Mouse (Mus musculus): ENCODE measurements around the gene P2rx7. TPM values are rescaled to one million over a fixed set of nuclear protein-coding genes. Genes with fewer than 3 reads are reported as not detected.

Gene P2rx7
- polyA plus RNA-seq, 1 experiment from 2014 or later = 6.7 TPM

- WGBS = 85% methylated on average over 13 of the region's 13 CpGs
- no peak for ATAC-seq
- H3K9me3 ChIP-seq (ENCODE audit: low read length) = no peaks in the 10 kb centered on the region
Observed at GRCm38 (mm10) chr5:122725453-122725852, 81.7 kb downstream of the P2rx7 start.

GRCm38 (mm10) chr5:122726068-122726467 lies 82.4 kb downstream of the P2rx7 start:
- ATAC-seq (peak; percentile 43), DNase-seq (ENCODE audit: low spot score) (peak; percentile 78)
- no peak overlapping the region for H3K27ac ChIP-seq (ENCODE audit: low read length)
- WGBS = 14% methylated on average over 7 of the region's 7 CpGs
- no peaks in the 10 kb centered on the region for H3K27me3 ChIP-seq (replicated peaks; ENCODE audit: insufficient read depth, low read length)
- TF ChIP-seq CTCF (IDR thresholded peaks at IDR 0.05) (peak; percentile 89), EP300 (IDR thresholded peaks at IDR 0.05) (no peak)
- no peaks in the 10 kb centered on the region for H3K4me1 ChIP-seq (ENCODE audit: insufficient read depth, low read depth, low read length)
- no peak overlapping the region for H3K9ac ChIP-seq (replicated peaks; ENCODE audit: low read depth)
- no peaks in the 10 kb centered on the region for H3K36me3 ChIP-seq (ENCODE audit: insufficient read depth, low read length)
- H3K4me3 ChIP-seq (ENCODE audit: low read depth, low read length) = no peak overlapping the region
- H3K9me3 ChIP-seq (ENCODE audit: low read length) = no peaks in the 10 kb centered on the region
- no peak overlapping the region for H3K4me2 ChIP-seq (replicated peaks; ENCODE audit: low read depth, low read length)

More at GRCm38 (mm10) chr5:122725453-122725852, 81.7 kb downstream of the P2rx7 start:
- no peak for DNase-seq (ENCODE audit: low spot score)
- Histone ChIP-seq H3K4me1 (ENCODE audit: insufficient read depth, low read depth, low read length) (no peaks in the 10 kb centered on the region), H3K4me2 (replicated peaks; ENCODE audit: low read depth, low read length) (no peak overlapping the region), H3K27me3 (replicated peaks; ENCODE audit: insufficient read depth, low read length) (no peaks in the 10 kb centered on the region), H3K27ac (ENCODE audit: low read length) (no peak overlapping the region), H3K4me3 (ENCODE audit: low read depth, low read length) (no peak overlapping the region), H3K9ac (replicated peaks; ENCODE audit: low read depth) (no peak overlapping the region), H3K36me3 (ENCODE audit: insufficient read depth, low read length) (no peaks in the 10 kb centered on the region)
- TF ChIP-seq CTCF (IDR thresholded peaks at IDR 0.05) (no peak), EP300 (IDR thresholded peaks at IDR 0.05) (no peak)

GRCm38 (mm10) chr5:122726595-122726994 lies 82.9 kb downstream of the P2rx7 start:
- TF ChIP-seq EP300 (IDR thresholded peaks at IDR 0.05) = no peak
- no peak for TF ChIP-seq CTCF (IDR thresholded peaks at IDR 0.05)
- Histone ChIP-seq H3K27me3 (replicated peaks; ENCODE audit: insufficient read depth, low read length) (no peaks in the 10 kb centered on the region), H3K36me3 (ENCODE audit: insufficient read depth, low read length) (no peaks in the 10 kb centered on the region), H3K27ac (ENCODE audit: low read length) (no peak overlapping the region), H3K4me3 (ENCODE audit: low read depth, low read length) (no peak overlapping the region), H3K9ac (replicated peaks; ENCODE audit: low read depth) (no peak overlapping the region), H3K4me1 (ENCODE audit: insufficient read depth, low read depth, low read length) (no peaks in the 10 kb centered on the region), H3K9me3 (ENCODE audit: low read length) (no peaks in the 10 kb centered on the region), H3K4me2 (replicated peaks; ENCODE audit: low read depth, low read length) (no peak overlapping the region)
- DNase-seq (ENCODE audit: low spot score) (no peak), ATAC-seq (no peak; the same call in 1 of the 2 replicates)
- WGBS = 66% methylated on average over 5 of the region's 5 CpGs

GRCm38 (mm10) chr5:122727096-122727495 lies 83.4 kb downstream of the P2rx7 start:
- DNase-seq (ENCODE audit: low spot score) = no peak
- H3K4me1 ChIP-seq (ENCODE audit: insufficient read depth, low read depth, low read length) = no peaks in the 10 kb centered on the region
- no peak for TF ChIP-seq CTCF (IDR thresholded peaks at IDR 0.05)
- TF ChIP-seq EP300 (IDR thresholded peaks at IDR 0.05) = no peak
- ATAC-seq = no peak
- H3K36me3 ChIP-seq (ENCODE audit: insufficient read depth, low read length) = no peaks in the 10 kb centered on the region
- H3K9ac ChIP-seq (replicated peaks; ENCODE audit: low read depth) = no peak overlapping the region
- H3K9me3 ChIP-seq (ENCODE audit: low read length) = no peaks in the 10 kb centered on the region
- no peaks in the 10 kb centered on the region for H3K27me3 ChIP-seq (replicated peaks; ENCODE audit: insufficient read depth, low read length)
- WGBS = 79% methylated on average over 7 of the region's 7 CpGs
- no peak overlapping the region for H3K4me2 ChIP-seq (replicated peaks; ENCODE audit: low read depth, low read length)
- no peak overlapping the region for H3K4me3 ChIP-seq (ENCODE audit: low read depth, low read length)
- H3K27ac ChIP-seq (ENCODE audit: low read length) = no peak overlapping the region

GRCm38 (mm10) chr5:122730776-122731175 lies 87.1 kb downstream of the P2rx7 start:
- H3K9ac ChIP-seq (replicated peaks; ENCODE audit: low read depth) = no peak overlapping the region
- H3K4me1 ChIP-seq (ENCODE audit: insufficient read depth, low read depth, low read length) = no peaks in the 10 kb centered on the region
- ATAC-seq (no peak), DNase-seq (ENCODE audit: low spot score) (no peak)
- H3K27ac ChIP-seq (ENCODE audit: low read length) = no peak overlapping the region
- H3K36me3 ChIP-seq (ENCODE audit: insufficient read depth, low read length) = no peaks in the 10 kb centered on the region
- no peak overlapping the region for H3K4me2 ChIP-seq (replicated peaks; ENCODE audit: low read depth, low read length)
- no peaks in the 10 kb centered on the region for H3K27me3 ChIP-seq (replicated peaks; ENCODE audit: insufficient read depth, low read length)
- no peak overlapping the region for H3K4me3 ChIP-seq (ENCODE audit: low read depth, low read length)
- WGBS = 76% methylated on average over 10 of the region's 10 CpGs
- TF ChIP-seq EP300 (IDR thresholded peaks at IDR 0.05) = no peak
- no peaks in the 10 kb centered on the region for H3K9me3 ChIP-seq (ENCODE audit: low read length)

GRCm38 (mm10) chr5:122731321-122731720 lies 87.6 kb downstream of the P2rx7 start:
- Histone ChIP-seq H3K36me3 (ENCODE audit: insufficient read depth, low read length) (no peaks in the 10 kb centered on the region), H3K4me1 (ENCODE audit: insufficient read depth, low read depth, low read length) (no peaks in the 10 kb centered on the region), H3K9ac (replicated peaks; ENCODE audit: low read depth) (no peak overlapping the region), H3K27ac (ENCODE audit: low read length) (peak overlapping the region; percentile 39; the same call in 1 of the 2 replicates), H3K9me3 (ENCODE audit: low read length) (no peaks in the 10 kb centered on the region), H3K4me3 (ENCODE audit: low read depth, low read length) (no peak overlapping the region), H3K27me3 (replicated peaks; ENCODE audit: insufficient read depth, low read length) (no peaks in the 10 kb centered on the region), H3K4me2 (replicated peaks; ENCODE audit: low read depth, low read length) (no peak overlapping the region)
- TF ChIP-seq EP300 (IDR thresholded peaks at IDR 0.05) (no peak), CTCF (IDR thresholded peaks at IDR 0.05) (peak; percentile 85)
- peak; percentile 27 for DNase-seq (ENCODE audit: low spot score)
- WGBS = 64% methylated on average over 8 of the region's 8 CpGs
- ATAC-seq = no peak

Measured in lung, postnatal 0 days (tissue).